Mouse (Mus musculus) ovary, adult 18-20 months (tissue): ENCODE data around the gene Ankrd17.

ENCODE experiments used
- DNase-seq: peaks from one replicate; pipeline ENCODE4 v3.0.0; 2022; ENCODE audit warnings: low spot score, mixed read lengths

The Ankrd17 gene

DNA sequence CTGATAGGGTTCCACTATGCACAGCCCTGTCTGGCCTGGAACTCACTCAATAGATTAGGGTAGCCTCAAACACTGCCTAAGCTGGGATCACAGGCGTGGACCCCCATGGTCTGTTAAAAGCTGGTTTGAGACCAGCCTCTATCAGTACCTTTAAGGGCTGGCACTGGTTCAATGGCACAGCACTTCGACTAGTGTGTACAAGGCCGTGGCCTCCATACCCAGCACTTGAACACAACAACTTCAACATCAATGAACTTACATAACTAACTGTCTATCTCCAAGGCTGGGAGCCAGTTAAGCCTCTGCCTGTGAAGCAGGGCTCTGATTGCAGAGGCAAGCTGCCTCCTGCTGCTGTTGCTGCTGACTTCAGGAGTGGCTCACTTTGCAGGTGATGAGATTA, 148.6 kb downstream of the Ankrd17 start:
- peak; percentile 69 for DNase-seq

DNA sequence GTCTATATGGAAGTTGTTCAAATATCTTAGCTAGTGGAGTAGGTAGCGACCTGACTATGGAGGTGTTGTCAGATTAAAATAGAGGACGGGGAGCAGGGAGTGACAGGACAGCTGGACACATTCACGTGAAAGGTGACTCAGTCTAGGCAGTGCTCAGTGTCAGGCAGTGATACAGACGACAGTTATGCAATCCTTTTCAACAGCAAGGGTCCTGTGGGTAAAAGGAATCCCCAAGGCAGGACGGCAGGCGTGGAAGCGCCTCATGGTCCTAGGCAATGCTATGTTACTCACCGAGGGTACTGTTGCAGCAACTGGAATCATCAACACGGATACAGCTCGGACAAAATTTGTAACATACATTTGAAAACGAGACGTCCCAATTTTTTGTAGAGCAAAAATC, 149.2 kb downstream of the Ankrd17 start:
- no peak for DNase-seq

DNA sequence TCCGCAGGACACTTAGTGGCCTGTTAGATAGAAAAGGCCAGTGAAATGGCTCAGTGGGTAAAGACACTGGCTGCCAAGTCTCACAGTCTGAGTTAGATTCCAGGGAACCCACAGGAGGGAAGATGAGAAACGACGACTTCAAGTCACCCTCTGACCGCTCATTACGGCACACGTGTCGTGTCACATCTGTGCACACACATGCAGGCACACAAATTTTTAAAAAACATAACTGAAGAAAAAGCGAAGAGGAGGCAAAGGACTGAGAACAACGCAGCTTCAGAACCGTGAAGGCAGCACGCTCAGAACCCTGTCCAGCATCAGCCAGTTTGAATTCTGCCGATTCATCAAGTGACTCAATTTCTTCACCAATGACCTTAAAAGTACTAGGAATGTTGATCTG, 153.0 kb downstream of the Ankrd17 start:
- no peak for DNase-seq

DNA sequence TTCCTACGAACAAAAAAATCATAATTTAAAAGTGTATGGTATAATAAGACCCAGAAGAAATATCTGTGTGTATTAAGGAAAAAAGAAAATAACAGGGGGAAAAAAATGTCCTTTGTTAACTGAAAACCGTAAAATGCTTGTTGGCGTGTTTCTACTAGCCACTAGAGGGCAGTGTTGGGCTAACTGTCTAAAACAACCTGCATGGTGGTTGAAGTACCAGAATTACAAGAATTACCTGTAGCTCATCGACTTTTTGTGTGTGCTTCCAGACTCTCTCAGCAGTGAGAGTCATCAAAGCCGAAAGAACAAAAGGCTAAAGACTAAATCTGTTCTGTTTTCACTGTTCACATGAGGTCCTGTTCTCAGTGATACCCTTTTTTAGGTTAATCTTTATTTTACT, 163.2 kb downstream of the Ankrd17 start:
- DNase-seq, result no peak

DNA sequence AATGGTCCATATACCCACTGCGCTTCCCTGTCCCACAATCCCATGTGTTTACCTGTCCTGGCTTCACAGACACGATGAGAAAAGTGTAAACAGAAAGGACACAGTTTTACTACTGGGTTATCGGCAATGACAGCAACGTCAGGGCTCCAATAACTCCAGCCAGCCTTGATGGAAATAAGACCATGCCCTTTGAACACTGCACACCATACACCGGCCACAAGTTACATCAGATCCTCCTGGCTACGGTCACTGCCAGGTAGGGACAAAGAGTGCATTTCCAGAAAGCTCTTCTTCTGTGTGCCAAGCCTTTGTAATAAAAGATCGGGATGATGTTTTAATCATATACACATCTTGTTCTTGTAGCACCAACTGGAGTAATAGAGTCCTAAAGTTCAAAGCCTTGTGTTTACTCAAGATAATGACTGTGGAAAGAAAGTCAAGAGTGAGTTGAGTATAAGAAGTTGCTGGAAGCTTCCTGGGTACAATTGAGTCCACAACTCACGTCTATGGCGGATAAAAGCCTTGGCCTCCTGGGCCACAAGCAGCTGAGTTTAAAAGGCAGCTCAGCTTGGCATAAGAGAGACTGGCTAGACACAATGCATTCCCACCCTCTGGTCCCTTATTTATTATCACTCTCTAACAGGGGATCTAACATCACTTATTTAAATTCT, 163.8 kb downstream of the Ankrd17 start:
- DNase-seq, result no peak

DNA sequence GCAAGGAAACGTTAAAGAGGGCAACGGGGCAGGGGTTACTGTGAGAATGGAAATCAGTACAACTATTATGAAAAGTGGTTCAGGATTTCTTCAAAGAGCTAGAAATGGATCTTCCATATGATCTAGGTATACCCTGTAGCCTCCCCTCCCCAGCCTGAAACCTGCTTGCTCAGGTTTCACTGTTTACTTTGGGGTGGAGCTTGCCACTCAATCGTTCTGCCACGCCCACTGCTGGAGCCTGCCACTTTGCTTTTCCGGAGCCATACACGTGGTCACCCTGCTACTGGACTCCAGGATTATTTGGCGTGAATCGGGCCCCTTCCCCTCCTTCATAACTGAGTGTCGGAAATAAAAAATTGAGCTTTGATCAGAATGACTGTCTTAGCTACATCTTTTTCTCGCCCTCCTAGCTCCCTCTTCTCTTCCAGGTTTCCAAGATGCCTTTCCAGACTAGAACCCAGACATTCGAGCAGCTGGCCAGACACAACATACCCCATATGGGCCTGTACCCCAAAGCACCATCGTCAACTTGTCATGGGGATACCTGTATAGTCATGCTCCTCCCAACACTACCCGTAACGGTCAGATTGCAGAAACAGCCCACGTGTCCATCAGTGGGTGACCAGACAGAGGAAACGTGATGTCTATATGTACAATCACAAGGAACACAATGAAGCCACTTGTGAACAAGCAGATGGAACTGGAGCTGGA, 166.3 kb downstream of the Ankrd17 start:
- DNase-seq, result no peak

DNA sequence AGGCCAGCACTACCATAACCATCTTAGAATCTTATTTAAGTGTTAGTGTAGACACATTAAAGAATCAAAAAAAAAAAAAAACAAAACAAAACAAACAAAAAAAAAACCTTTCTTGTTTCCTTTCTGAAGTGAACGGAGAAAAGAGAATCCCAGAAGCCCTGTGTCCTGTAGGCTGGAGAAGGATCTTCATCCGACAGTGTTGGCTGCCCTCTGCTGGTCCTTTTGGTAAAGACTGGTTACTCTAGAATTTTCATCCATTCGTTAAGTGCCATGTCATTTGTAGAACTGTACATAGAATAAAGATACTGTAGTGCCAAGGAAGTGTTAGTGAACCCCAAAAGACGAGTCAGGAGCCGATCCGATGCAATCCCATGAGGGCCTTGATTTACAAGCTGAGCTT, 171.5 kb downstream of the Ankrd17 start:
- DNase-seq, result no peak

DNA sequence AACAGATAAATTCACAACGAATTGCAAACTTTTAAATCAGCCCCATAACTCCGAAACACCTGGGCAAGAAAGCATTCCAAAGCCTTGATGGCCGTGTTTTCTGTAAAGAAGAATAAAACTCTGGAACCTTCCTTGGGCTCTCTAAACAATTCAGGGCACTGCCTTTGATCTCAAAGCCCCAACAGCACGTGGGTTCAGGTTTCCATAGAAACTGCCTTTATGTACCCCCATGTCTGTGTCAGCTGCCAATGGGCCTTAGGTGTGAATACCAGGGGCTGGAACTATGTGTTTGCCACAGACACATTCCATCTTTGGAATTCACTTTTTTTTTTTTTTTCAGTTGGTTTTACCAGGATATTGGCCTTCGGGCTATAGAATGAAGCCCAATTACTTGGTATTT, 183.6 kb downstream of the Ankrd17 start:
- DNase-seq, result no peak

DNA sequence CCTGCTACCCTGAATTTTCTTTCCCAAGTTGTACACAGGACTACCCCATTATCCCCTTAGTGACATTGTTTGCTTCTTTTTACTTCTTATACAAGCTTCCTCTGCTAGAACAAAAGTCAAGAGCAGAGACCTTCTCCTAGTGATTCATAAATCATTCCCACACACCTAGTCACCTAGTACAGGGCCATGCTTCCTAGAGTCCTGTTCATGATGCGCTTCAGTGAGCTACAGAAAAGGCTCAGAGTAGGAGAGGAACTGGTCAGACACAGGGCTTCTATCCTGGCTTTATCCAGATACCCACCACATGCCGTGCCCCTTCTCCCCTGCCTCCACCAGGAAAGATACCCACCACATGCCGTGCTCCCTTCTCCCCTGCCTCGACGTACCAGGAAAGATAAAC, 187.3 kb downstream of the Ankrd17 start:
- DNase-seq, result no peak

DNA sequence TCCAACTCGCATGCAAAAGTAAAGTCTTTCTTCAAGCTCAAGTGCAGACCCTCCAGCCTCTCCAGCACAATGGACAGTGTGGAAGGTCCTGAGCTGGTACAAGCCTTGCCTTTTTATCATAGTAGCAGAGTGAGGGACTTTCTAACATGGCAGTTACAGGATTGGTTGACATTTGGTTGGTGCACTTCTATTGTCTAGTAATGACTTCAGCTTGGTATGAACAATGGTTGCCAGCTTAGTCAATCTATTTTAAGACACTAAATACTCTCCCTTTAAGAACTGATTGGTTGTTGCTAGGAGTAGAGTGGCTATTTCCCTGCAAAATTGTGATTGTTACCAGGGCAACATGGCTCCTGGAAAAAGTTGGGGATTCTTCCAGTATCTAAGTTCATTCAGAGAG, 188.3 kb downstream of the Ankrd17 start:
- DNase-seq, result no peak
